Mouse (Mus musculus) liver, embryonic 14.5 days (tissue): ENCODE results near the gene Olfr686.

Source experiments
- CTCF ChIP-seq: IDR thresholded peaks from 2 replicates; pipeline ENCODE4 v1.5.1; 2016; ENCODE audit warnings: antibody characterized with exemption, low read depth, control low read depth
- EP300 ChIP-seq: IDR thresholded peaks from 2 replicates; pipeline ENCODE4 v1.6.1; 2016; ENCODE audit warnings: antibody characterized with exemption, low read depth

DNA sequence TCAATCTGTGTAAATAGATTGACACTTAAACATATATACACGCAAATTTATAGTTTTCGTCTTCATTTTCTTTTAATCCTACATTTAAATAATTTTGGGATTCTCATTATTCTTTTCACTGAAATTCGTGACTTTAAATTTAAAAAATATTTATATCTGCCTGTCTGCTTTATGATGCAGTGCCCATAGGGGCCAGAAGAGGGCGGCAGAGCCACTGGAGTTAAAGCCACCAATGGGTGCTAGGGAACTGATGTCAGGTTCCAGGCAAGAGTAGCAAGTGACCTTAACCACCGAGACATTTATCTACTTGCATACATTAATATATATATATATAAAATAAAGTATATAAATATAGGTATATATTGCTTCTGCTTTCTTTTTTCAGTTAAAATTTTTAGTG is 49.4 kb upstream of the Olfr686 start:
- TF ChIP-seq CTCF (peak; percentile 60), EP300 (no peak)
